Mouse (Mus musculus) ES-Bruce4 (cell line): ENCODE measurements around the gene Senp1.

Source experiments
- CTCF ChIP-seq: IDR thresholded peaks from one replicate; pipeline ENCODE4 v1.8.1; 2011; ENCODE audit warnings: low read depth, low read length
- EP300 ChIP-seq: IDR thresholded peaks from 2 replicates; pipeline ENCODE4 v1.6.1; 2011; ENCODE audit warnings: low read depth, low read length; ENCODE audit not compliant: insufficient read depth
- POLR2A ChIP-seq: IDR thresholded peaks from one replicate; pipeline ENCODE4 v1.8.1; 2011; ENCODE audit warnings: low read length; ENCODE audit not compliant: insufficient read depth

- TF ChIP-seq CTCF, result no peak
- TF ChIP-seq EP300, result no peak
- TF ChIP-seq POLR2A, result no peak
These were observed 90.3 kb downstream of the Senp1 start for GRCm38 (mm10) chr15:98002991-98003821.
